Mouse (Mus musculus): Measurements from ENCODE around the gene Hoxd4.

Hoxd4 gene

GRCm38 (mm10) chr2:74679596-74679971 lies 32.1 kb upstream of the Hoxd4 start:
- DNase-seq (ENCODE audit: low spot score in 2 of 2): no peak

GRCm38 (mm10) chr2:74679980-74680379 lies 31.7 kb upstream of the Hoxd4 start:
- no peak for DNase-seq (ENCODE audit: low spot score in 2 of 2)

- no peak for DNase-seq (ENCODE audit: low spot score in 2 of 2)
Observed at GRCm38 (mm10) chr2:74680561-74681398, 30.9 kb upstream of the Hoxd4 start.

GRCm38 (mm10) chr2:74681594-74682531 lies 29.9 kb upstream of the Hoxd4 start:
- no peak for DNase-seq (ENCODE audit: low spot score in 2 of 2)

GRCm38 (mm10) chr2:74682796-74683195 lies 28.9 kb upstream of the Hoxd4 start:
- DNase-seq (ENCODE audit: low spot score in 2 of 2): no peak

- DNase-seq (ENCODE audit: low spot score in 2 of 2): no peak
Observed at GRCm38 (mm10) chr2:74683471-74683951, 28.2 kb upstream of the Hoxd4 start.

GRCm38 (mm10) chr2:74684106-74684505 lies 27.6 kb upstream of the Hoxd4 start:
- DNase-seq (ENCODE audit: low spot score in 2 of 2): no peak

GRCm38 (mm10) chr2:74685059-74685603 lies 26.6 kb upstream of the Hoxd4 start:
- DNase-seq (ENCODE audit: low spot score in 2 of 2): no peak

- no peak for DNase-seq (ENCODE audit: low spot score in 2 of 2)
Observed at GRCm38 (mm10) chr2:74686301-74686987, 25.3 kb upstream of the Hoxd4 start.

GRCm38 (mm10) chr2:74686988-74687697 lies 24.6 kb upstream of the Hoxd4 start:
- DNase-seq (ENCODE audit: low spot score in 2 of 2): no peak

GRCm38 (mm10) chr2:74687698-74688555 lies 23.8 kb upstream of the Hoxd4 start:
- DNase-seq (ENCODE audit: low spot score in 2 of 2): no peak

GRCm38 (mm10) chr2:74688795-74689573 lies 22.7 kb upstream of the Hoxd4 start:
- DNase-seq (ENCODE audit: low spot score in 2 of 2): no peak

GRCm38 (mm10) chr2:74689574-74690337 lies 22.0 kb upstream of the Hoxd4 start:
- DNase-seq (ENCODE audit: low spot score in 2 of 2): no peak

- no peak for DNase-seq (ENCODE audit: low spot score in 2 of 2)
Observed at GRCm38 (mm10) chr2:74690338-74690716, 21.4 kb upstream of the Hoxd4 start.

- DNase-seq (ENCODE audit: low spot score in 2 of 2): no peak
Observed at GRCm38 (mm10) chr2:74691022-74691951, 20.4 kb upstream of the Hoxd4 start, which contains the start of gene Hoxd10. TSS of gene Hoxd10 (plus strand) at chr2:74691924.

- DNase-seq (ENCODE audit: low spot score in 2 of 2): no peak
Observed at GRCm38 (mm10) chr2:74691995-74692807, 19.5 kb upstream of the Hoxd4 start.

All from frontal cortex, postnatal 25 days (tissue).